Mouse (Mus musculus) cerebellum, adult 2 months (tissue): ENCODE measurements around the gene H2-Q10.

Source experiments
- CTCF ChIP-seq: fragments of 200-500 bp; IDR thresholded peaks from 2 replicates; pipeline ENCODE4 v1.5.1; 2011; ENCODE audit warnings: low read depth, mild to moderate bottlenecking, control low read depth, low read length, moderate library complexity, borderline replicate concordance; ENCODE audit not compliant: insufficient read depth
- POLR2A ChIP-seq: fragments of 200-500 bp; IDR thresholded peaks from 2 replicates; pipeline ENCODE4 v1.6.1; 2011; ENCODE audit warnings: low read length, control low read depth, borderline replicate concordance; ENCODE audit not compliant: insufficient read depth

DNA sequence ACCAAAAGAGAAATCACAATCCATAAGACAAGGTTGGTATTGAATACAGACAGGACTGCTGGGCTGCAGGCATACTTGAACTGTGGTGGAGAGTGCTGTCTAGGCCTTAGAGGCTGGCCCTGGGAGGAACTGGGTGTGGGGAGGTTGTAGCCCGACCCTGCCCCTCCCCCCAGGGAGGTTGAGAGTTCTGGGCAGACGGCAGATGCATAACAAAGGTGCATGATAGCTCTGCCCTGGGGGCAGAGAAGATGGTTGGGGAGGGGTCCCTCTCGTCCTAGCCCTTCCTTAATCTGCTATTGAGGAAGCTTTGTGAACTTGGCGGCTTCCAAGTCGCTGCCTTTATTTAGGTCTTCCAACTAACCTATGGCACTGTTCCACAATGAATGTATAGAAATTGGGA lies 34.0 kb downstream of the H2-Q10 start:
- TF ChIP-seq POLR2A, result no peak
- no peak for TF ChIP-seq CTCF
